Mouse (Mus musculus) lung, adult 2 months (tissue): ENCODE results near the gene Oxsr1.

Source experiments
- CTCF ChIP-seq: fragments of 200-500 bp; IDR thresholded peaks from 2 replicates; pipeline ENCODE4 v1.5.1; 2011; ENCODE audit warnings: mild to moderate bottlenecking, low read length, control low read depth; ENCODE audit not compliant: insufficient read depth
- POLR2A ChIP-seq: fragments of 200-500 bp; IDR thresholded peaks from 2 replicates; pipeline ENCODE4 v1.6.1; 2011; ENCODE audit warnings: low read depth, mild to moderate bottlenecking, control low read depth, low read length, borderline replicate concordance; ENCODE audit errors: extremely low read depth

GRCm38 (mm10) chr9:119207113-119207512, 115.1 kb downstream of the Oxsr1 start:
- TF ChIP-seq CTCF (no peak), POLR2A (no peak)
